Mouse (Mus musculus): Measurements from ENCODE around the gene Cacna1c.

Cacna1c gene

DNA sequence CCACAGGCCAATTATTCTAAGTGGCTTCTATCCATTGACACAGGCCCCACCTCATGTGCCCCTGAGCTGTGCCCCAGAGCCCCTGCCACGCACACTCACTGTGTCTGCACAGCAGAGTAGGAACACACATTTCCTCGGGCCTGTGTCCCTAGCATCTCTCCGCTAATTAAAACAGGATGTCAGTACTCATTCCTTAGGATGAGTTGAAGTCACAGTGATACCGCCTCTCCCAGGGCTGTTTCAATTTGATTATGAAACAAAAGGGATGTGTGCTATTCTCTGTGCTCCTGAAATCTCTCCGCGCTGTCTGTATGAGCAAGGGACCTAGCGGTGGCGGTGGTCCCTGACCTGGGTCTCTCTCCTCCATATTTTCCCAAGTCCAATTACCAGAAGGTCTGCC, 296.5 kb downstream of the Cacna1c start:
- TF ChIP-seq GATA4 (IDR thresholded peaks at IDR 0.05; ENCODE audit: insufficient replicate concordance, low read length), result no peak

DNA sequence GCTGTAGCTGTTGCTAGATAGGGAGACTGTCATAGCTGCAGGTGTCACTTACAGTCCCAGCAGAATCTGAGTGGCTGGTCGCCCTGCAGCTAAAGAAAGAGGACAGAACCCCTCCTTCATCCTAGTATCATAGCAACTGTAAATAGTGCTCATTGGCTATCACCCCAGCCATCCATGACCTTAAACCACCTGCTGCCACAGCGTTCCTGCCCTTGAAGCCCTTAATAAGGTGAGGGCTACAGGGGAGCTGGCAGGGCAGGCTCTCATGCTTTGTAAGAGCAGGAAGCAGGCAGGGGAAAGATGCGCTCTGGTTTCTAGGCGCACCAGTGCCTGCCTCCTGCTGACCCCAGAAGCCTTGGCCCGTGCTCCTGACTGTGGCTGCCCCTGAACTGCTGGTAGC, 299.1 kb downstream of the Cacna1c start:
- TF ChIP-seq GATA4 (IDR thresholded peaks at IDR 0.05; ENCODE audit: insufficient replicate concordance, low read length), result no peak

DNA sequence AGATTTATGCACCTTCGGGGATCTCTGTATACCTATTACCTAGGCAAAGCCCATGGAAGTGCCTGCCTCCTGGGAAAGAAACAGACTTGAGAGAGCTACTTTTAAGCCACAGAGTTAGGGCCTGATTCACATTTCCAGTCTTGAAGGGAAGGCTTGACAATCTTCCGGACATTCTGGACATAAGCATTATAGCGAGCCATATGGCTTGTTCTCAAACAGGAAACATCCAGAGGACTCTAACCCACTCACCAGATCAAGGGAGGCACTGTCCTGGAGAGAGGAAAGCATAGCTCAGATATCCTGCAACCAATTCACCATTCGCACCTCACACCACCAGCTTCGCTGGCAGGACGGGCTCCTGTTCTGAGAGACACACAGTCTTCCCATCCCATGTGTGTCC, 302.2 kb downstream of the Cacna1c start:
- TF ChIP-seq GATA4 (IDR thresholded peaks at IDR 0.05; ENCODE audit: insufficient replicate concordance, low read length), result no peak

DNA sequence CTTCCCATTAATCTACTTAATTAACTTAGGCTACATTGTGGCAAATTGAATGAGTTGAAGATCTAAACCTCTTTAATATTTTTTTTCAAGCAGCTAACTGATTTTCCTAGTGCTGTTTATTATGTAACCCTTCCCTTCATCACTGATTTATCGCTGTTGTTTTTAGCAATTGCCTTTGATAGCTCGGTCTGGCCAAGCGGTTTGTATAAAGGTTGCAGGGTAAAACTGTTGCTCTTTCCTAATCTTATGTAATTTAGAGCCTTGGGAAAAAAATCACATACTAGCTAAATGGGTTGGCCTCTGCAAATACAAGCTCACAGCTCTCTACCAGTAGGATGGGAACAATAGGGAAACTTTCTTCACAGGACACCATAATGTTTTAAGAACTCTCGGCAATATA, 306.8 kb downstream of the Cacna1c start:
- no peak for TF ChIP-seq GATA4 (IDR thresholded peaks at IDR 0.05; ENCODE audit: insufficient replicate concordance, low read length)

DNA sequence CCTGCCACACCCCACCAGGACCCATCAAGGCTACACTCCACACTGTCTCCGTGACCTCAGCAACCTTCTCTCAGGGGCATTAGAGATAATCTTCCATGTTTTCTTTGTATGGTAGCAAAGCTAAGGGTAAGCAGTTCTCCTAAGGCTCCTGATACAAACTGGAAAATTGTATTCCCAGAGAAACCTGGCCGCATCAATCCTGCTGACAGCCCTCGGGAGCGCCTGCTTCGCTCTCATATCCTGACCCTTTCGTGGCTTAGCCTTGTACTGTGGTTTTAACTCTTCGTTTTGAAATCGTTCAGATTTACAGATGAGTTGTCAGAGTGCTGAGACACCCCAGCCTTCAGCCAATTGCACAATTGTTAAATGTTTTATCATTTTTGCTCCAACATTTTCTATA, 309.2 kb downstream of the Cacna1c start:
- no peak for TF ChIP-seq GATA4 (IDR thresholded peaks at IDR 0.05; ENCODE audit: insufficient replicate concordance, low read length)

DNA sequence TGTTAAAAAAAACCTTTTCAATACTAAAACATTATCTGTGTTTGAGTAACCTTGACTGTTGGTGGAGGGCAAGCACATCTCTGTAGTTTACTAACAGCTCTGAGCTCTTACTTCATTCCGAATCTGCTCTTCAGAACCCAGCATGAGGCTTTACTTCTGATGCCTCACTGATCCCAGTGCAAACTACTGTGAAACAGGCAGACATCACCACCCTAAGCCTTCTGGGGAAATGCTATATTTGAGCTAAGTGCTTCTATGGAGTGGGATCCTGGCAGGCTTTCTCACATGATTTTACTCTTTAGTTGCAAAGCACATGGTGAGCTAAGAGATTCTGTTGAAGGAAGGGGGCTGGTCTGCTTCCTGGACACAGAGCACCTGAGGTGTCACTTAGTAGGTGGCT, 311.3 kb downstream of the Cacna1c start:
- no peak for TF ChIP-seq GATA4 (IDR thresholded peaks at IDR 0.05; ENCODE audit: insufficient replicate concordance, low read length)

DNA sequence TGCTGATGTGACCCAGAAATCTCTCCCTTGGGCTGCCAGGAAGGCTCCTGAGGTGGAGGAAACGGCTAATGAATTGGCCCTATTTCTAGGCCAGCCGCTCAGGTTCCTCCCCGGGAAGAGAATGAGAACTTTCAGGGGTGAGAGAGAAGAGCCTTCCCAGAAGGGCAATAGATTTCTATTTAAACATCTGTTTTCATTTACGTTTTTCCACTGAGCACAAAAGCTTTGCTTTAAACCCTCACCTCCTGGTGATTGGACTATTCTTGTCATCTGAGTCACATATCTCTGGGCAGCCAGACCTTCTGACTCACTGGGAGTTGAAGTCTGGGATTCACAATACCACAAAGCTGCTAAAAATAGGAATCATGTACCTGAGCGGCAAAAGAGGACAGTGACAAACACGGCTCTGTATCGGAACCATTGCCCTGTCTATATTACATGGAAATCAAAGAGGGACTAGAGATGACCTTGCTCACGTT, 312.1 kb downstream of the Cacna1c start:
- no peak for TF ChIP-seq GATA4 (IDR thresholded peaks at IDR 0.05; ENCODE audit: insufficient replicate concordance, low read length)

DNA sequence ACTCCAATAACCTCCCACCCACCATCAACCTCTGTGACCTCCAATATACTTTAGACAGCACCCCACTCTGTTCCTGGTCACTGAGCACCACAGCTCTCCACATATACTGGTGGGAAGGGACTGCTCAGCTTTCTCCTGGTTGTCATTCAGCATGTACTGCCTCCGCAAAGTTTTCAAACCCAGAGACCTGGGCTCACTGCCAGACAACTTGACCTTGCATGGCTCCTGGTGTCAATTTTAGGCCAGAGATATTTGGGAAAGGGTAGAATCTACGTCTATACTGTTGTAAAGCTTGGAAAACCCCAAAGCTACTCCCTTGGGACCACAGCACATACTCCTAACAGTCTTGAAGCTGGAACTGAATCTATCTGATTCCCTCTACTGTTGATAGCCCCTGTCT, 320.0 kb downstream of the Cacna1c start:
- TF ChIP-seq GATA4 (IDR thresholded peaks at IDR 0.05; ENCODE audit: insufficient replicate concordance, low read length), result no peak

DNA sequence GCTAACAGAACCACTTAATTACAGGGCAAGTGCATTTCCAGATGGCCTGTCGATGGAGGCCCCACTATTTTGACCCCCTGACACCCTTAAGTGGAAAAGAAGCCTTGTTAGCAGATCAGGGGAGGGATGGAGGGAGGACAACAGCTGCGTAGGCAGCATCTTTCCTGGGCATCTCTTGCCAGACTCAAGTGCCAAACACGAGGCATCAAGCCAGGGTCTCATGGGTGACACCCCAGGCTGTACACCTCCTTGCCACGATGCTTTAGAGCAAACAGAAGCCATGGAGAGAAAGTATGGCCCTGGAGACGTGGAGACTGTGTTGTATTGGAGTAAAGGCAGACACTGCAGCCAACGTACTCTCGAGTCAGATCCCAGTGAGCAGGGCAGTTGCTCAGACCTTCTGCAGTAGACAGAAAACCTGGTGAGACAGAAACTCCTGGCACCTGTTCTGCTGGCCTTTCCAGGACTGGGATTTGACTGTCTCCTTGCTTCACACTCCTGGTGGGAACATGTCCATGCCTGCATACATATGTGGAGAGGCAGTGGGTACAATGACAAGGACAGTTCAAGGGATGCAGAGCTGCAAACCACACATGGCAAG, 325.9 kb downstream of the Cacna1c start:
- TF ChIP-seq GATA4 (IDR thresholded peaks at IDR 0.05; ENCODE audit: insufficient replicate concordance, low read length), result no peak

DNA sequence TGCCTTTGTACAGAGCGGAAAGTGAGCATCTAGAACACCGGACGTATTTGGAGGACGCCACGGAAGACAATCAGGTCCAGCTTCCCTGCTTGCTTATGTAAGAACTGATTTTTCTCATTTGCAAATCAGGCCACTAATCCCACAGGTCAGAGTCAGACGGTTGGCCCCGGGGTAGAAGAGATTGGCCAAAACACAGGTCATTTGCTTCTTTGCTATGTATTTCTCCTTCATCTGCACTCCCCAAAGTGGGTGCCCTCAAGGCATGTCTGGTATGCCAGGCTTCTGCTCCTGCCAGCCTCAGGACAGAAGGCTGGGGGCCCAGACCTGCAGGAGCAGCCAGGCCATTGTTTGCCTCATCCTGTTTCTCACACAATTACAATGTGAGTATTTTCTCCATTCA, 328.8 kb downstream of the Cacna1c start:
- TF ChIP-seq GATA4 (IDR thresholded peaks at IDR 0.05; ENCODE audit: insufficient replicate concordance, low read length), result no peak

DNA sequence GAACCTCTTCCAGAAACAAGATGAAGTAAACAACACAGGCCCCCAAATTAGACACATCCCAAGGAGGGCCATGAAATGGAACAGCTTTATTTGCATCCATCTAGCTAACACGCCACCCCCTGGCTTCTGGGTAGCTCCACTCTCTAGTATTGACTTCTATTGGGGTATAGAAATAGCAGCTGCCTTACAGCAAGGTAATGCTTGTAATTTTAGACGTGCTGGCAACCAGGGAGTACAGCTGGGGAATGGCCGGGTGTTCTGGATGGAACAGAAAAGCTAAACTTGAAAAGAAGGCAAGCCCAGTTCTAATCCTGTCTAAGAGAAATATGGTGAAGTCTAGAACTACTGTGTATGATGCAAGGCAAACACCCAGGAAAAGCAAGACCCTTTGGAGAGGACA, 329.3 kb downstream of the Cacna1c start:
- TF ChIP-seq GATA4 (IDR thresholded peaks at IDR 0.05; ENCODE audit: insufficient replicate concordance, low read length), result no peak

DNA sequence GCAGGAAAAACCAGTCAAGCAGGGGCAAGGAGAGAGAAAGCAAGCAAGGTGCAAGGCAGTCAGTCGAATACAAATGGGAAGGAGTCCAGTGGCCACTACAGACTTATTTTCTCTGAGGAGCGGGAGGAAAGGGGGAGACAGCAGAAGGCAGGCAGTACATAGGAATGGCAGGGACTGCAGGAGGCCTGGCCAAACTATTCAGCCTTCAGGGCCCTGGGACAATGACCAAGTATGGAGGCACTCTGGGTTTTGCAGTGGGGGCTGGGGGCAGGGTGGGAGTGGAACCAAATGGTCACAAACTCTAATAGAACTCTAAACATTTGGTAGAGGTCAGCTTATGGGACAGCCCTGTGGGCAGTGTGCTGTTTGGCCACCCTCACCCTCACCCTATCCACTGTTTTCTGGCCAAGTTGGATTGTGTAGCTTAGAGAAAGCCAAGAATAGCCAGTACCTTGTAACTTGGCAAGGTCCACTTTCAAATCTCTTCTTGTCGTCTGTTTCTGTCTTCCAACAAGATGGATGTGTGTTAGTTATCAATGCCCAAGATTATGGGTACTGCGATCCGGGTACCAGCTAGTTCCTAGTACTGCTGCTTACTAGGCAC, 330.3 kb downstream of the Cacna1c start:
- TF ChIP-seq GATA4 (IDR thresholded peaks at IDR 0.05; ENCODE audit: insufficient replicate concordance, low read length), result no peak

DNA sequence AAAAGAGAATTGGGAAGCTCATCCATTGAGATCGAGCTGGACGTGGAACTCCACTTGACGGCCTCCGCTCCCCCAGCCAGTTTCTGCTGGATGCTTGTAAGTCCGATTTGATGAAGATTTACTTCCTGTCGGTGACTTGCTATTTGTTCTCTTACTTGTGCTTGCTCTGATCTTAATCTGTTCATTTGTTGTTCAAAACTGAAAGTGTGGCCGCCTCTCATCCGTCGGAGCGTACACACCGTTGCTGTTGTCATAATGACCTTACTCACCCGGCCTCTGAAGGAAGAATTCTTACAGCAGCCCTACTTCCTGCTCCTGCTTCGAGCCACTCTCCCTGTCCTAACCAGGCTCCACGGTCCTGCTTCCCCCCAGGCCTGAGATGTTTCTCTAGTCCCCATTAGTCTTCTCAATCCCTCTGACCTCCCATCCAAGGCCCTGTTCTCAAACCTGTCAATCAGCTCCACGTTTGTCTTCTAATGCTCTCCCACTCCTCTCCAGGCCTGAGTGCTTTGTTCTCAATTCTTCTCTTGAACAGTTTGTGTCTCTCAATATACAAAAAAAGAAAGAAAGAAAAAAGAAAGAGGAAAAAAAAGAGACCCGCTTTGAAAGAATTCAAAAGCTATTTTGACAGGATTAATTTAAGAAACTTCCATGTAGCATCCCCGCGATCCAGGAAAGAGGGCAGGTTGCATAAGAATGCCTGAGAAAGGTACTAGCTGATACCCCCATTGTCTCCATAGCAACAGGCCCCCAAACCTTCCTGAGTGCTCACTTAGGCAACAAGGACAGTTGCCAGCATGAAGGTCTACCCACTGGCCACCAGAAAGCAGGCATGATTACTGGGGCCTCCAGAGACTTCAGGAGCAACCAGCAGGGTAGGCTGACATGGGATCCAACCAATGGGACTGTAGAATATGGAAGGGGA, 331.3 kb downstream of the Cacna1c start:
- TF ChIP-seq GATA4 (IDR thresholded peaks at IDR 0.05; ENCODE audit: insufficient replicate concordance, low read length), result no peak

DNA sequence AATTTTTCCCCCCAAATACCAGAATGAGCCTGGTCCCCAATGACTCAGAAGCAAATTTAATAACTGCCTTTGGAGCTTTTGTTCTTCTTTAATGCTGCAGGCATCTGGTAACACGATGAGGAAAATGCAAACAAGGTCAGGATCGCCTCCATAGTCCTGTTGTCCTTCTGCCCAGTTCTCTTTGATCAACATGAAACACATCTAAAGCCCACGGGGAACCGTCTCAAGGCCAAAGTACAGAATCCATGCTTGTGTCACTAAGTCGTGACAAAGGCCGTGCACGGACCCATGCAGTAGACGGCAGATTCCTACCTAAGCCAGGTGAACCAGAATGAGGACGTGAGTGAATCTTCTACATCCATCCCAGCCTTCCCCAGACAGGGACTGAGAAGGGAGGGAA, 333.5 kb downstream of the Cacna1c start:
- TF ChIP-seq GATA4 (IDR thresholded peaks at IDR 0.05; ENCODE audit: insufficient replicate concordance, low read length), result no peak

DNA sequence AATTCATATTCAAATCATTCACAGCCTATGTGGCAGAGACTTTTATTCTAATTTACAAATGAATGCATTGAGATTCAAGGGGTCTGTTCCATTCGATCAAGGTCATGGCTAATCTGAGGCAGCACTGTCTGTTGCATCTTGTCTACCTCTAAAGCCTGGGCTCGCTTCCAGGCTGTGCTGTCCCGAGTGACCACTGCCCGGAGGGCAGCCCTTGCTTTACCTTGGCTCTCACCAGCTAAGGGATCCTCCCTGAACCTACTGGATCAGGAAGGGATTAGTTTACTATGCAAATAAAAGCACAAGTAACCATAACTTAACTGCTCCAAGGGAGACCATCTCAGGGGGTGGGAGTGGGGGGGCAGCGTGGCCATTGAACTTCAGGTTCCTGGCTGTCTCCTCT, 334.1 kb downstream of the Cacna1c start:
- no peak for TF ChIP-seq GATA4 (IDR thresholded peaks at IDR 0.05; ENCODE audit: insufficient replicate concordance, low read length)

DNA sequence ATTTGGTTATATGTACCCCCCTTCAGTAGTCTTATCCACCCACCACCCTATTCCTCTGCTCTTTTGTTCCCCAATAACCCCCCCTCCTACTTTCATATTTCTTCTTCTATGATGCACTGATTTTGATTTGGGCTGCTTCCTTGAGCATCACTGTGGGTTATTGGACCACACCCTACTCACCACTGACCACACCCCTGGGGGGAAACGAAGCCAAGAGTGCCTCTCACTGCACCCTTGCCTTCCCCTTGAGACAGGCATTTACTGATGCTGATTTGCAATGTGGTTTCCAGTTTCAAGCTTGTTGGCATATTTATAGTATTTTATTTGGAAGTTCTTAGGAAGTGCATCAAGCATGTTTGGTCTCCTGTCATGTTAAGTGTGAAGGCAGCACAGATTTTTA, 337.8 kb downstream of the Cacna1c start:
- no peak for TF ChIP-seq GATA4 (IDR thresholded peaks at IDR 0.05; ENCODE audit: insufficient replicate concordance, low read length)
